Comparison of ENCODE assay signal across 11 mouse cellular contexts in the genomic region with DNA sequence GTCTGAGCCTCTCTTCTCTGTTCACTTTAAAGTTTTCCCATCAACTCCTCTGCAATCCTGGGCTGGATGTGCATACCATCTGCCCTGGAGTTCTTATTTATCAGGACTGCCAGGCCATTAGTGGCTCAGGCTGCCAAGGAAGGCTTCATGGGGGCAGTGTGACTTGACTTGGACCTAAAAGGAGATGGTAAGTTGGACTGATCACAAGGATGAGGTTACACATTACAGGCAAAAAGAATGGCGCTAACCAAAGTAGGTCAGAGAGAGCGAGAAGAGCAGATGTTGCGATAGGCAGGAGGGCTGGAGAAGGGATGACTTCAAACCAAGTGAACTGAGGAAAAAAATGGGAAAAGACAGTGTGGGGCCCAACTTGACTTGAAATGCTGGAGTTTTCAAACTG.
"Had no signal": no experiment of that assay in that cellular context is flagged by ENCODE, and none has a peak within 500 bp of the region (broad histone marks: within the 10 kb centered on the region; RNA-seq: fewer than 3 reads in every experiment).

No protein-coding gene starts in this region.

- DNase-seq: kidney, postnatal 14 days; layer of hippocampus, adult 9-11 months; layer of hippocampus, postnatal 36 days; lung, adult 18-20 months; lung, postnatal 36 days; midbrain, embryonic 14.5 days; retina, postnatal 1 day; right cerebral cortex, postnatal 4 days; spleen, adult 18-20 months; thymus, adult 18-20 months; thymus, postnatal 14 days had no signal
